Mouse (Mus musculus): ENCODE results near the gene Ttc8.

The Ttc8 gene

GRCm38 (mm10) chr12:98973461-98973860 lies 53.1 kb downstream of the Ttc8 start:
- no peak for DNase-seq (ENCODE audit: low read depth)

- DNase-seq (ENCODE audit: low read depth): no peak
Measured at GRCm38 (mm10) chr12:98974157-98974804, 53.9 kb downstream of the Ttc8 start.

- DNase-seq (ENCODE audit: low read depth): no peak
Measured at GRCm38 (mm10) chr12:98981081-98981480, 60.7 kb downstream of the Ttc8 start.

- DNase-seq (ENCODE audit: low read depth): no peak
Measured at GRCm38 (mm10) chr12:98984785-98985184, 64.4 kb downstream of the Ttc8 start.

GRCm38 (mm10) chr12:98991076-98991829 lies 70.9 kb downstream of the Ttc8 start:
- peak; percentile 23 for DNase-seq (ENCODE audit: low read depth)

- DNase-seq (ENCODE audit: low read depth): no peak
Measured at GRCm38 (mm10) chr12:98991830-98992216, 71.4 kb downstream of the Ttc8 start.

GRCm38 (mm10) chr12:98993736-98994135 lies 73.4 kb downstream of the Ttc8 start:
- DNase-seq (ENCODE audit: low read depth): no peak

GRCm38 (mm10) chr12:98994366-98994765 lies 74.0 kb downstream of the Ttc8 start:
- DNase-seq (ENCODE audit: low read depth): no peak

- DNase-seq (ENCODE audit: low read depth): no peak
Measured at GRCm38 (mm10) chr12:98995881-98996280, 75.5 kb downstream of the Ttc8 start.

- DNase-seq (ENCODE audit: low read depth): no peak
Measured at GRCm38 (mm10) chr12:98996581-98996988, 76.2 kb downstream of the Ttc8 start.

GRCm38 (mm10) chr12:98997046-98997445 lies 76.7 kb downstream of the Ttc8 start:
- no peak for DNase-seq (ENCODE audit: low read depth)

GRCm38 (mm10) chr12:98998662-98999428 lies 78.5 kb downstream of the Ttc8 start:
- DNase-seq (ENCODE audit: low read depth): no peak

- DNase-seq (ENCODE audit: low read depth): no peak
Measured at GRCm38 (mm10) chr12:99000310-99000709, 79.9 kb downstream of the Ttc8 start.

- no peak for DNase-seq (ENCODE audit: low read depth)
Measured at GRCm38 (mm10) chr12:99003046-99003445, 82.7 kb downstream of the Ttc8 start.

GRCm38 (mm10) chr12:99004752-99005151 lies 84.4 kb downstream of the Ttc8 start:
- no peak for DNase-seq (ENCODE audit: low read depth)

- DNase-seq (ENCODE audit: low read depth): no peak
Measured at GRCm38 (mm10) chr12:99008786-99009185, 88.4 kb downstream of the Ttc8 start.

GRCm38 (mm10) chr12:99009430-99009829 lies 89.1 kb downstream of the Ttc8 start:
- DNase-seq (ENCODE audit: low read depth): no peak

GRCm38 (mm10) chr12:99010044-99010443 lies 89.7 kb downstream of the Ttc8 start:
- no peak for DNase-seq (ENCODE audit: low read depth)

GRCm38 (mm10) chr12:99011161-99011861 lies 90.9 kb downstream of the Ttc8 start:
- no peak for DNase-seq (ENCODE audit: low read depth)

- DNase-seq (ENCODE audit: low read depth): no peak
Measured at GRCm38 (mm10) chr12:99015870-99016269, 95.5 kb downstream of the Ttc8 start.

- no peak for DNase-seq (ENCODE audit: low read depth)
Measured at GRCm38 (mm10) chr12:99024430-99024960, 104.1 kb downstream of the Ttc8 start.

- DNase-seq (ENCODE audit: low read depth): no peak
Measured at GRCm38 (mm10) chr12:99026291-99026690, 105.9 kb downstream of the Ttc8 start.

Measured in fibroblast of lung, adult 2 months (primary cell).